Mouse (Mus musculus): ENCODE measurements around the gene Lhfpl5.

Lhfpl5 gene

GRCm38 (mm10) chr17:28625327-28625726 lies 49.9 kb downstream of the Lhfpl5 start:
- in situ Hi-C loops (cut with MboI, MseI): loop anchor here (10.0 kb wide), 1 partner anchor 801 kb away; the partner anchor contains the start of gene D17Wsu92e

GRCm38 (mm10) chr17:28626937-28627336 lies 51.5 kb downstream of the Lhfpl5 start:
- in situ Hi-C loops (cut with MboI, MseI): loop anchor here (10.0 kb wide), 1 partner anchor 802 kb away; the partner anchor contains the start of gene D17Wsu92e

GRCm38 (mm10) chr17:28628248-28629124 lies 53.0 kb downstream of the Lhfpl5 start:
- in situ Hi-C loops (cut with MboI, MseI): loop anchor here (10.0 kb wide), 1 partner anchor 804 kb away; the partner anchor contains the start of gene D17Wsu92e

- in situ Hi-C loops (cut with MboI, MseI): loop anchor here (10.0 kb wide), 1 partner anchor 804 kb away; the partner anchor contains the start of gene D17Wsu92e
These were observed 53.7 kb downstream of the Lhfpl5 start for GRCm38 (mm10) chr17:28629125-28629524.
